Mouse (Mus musculus) liver, adult 2 months (tissue): ENCODE results near the gene Cacna2d1.

Source experiments
- CTCF ChIP-seq: fragments of 200-500 bp; IDR thresholded peaks from 2 replicates; pipeline ENCODE4 v1.5.1; 2011; ENCODE audit warnings: low read depth, low read length, control low read depth
- POLR2A ChIP-seq: fragments of 200-500 bp; IDR thresholded peaks from 2 replicates; pipeline ENCODE4 v1.6.1; 2011; ENCODE audit warnings: low read length, control low read depth; ENCODE audit not compliant: insufficient read depth; ENCODE audit errors: extremely low read depth

GRCm38 (mm10) chr5:15961866-15962265 lies 27.4 kb downstream of the Cacna2d1 start:
- TF ChIP-seq CTCF (no peak), POLR2A (no peak)
